Mouse (Mus musculus): ENCODE results near the gene Eif2b2. TPM values are rescaled to one million over a fixed set of nuclear protein-coding genes. Genes with fewer than 3 reads are reported as not detected.

Eif2b2 gene
- polyA plus RNA-seq, 1 experiment from 2014 or later: 78.7 TPM

- Histone ChIP-seq H3K4me3 (replicated peaks; ENCODE audit: low read depth, low read length) (no peak overlapping the region), H3K4me2 (ENCODE audit: low read length) (no peak overlapping the region), H3K9ac (replicated peaks; ENCODE audit: low read length) (no peak overlapping the region), H3K4me1 (ENCODE audit: control insufficient read depth, insufficient read depth, low read length) (no peaks in the 10 kb centered on the region), H3K36me3 (ENCODE audit: control insufficient read depth, insufficient read depth, low read length) (peaks cover 4% of the 10 kb centered on the region; the same call in 1 of the 2 replicates), H3K27ac (replicated peaks; ENCODE audit: low read depth, low read length) (no peak overlapping the region), H3K27me3 (ENCODE audit: control insufficient read depth, insufficient read depth, low read length) (no peaks in the 10 kb centered on the region), H3K9me3 (ENCODE audit: control insufficient read depth, low read length) (no peaks in the 10 kb centered on the region)
- DNase-seq (no peak), ATAC-seq (ENCODE audit: low FRiP score, low TSS enrichment) (no peak)
- 81% methylated on average over 7 of the region's 7 CpGs for WGBS
Observed at GRCm38 (mm10) chr12:85256074-85256751, 36.9 kb downstream of the Eif2b2 start.

GRCm38 (mm10) chr12:85257008-85257639, 37.8 kb downstream of the Eif2b2 start:
- ATAC-seq (ENCODE audit: low FRiP score, low TSS enrichment) (no peak), DNase-seq (no peak)
- peaks cover 4% of the 10 kb centered on the region; the same call in 1 of the 2 replicates for H3K36me3 ChIP-seq (ENCODE audit: control insufficient read depth, insufficient read depth, low read length)
- H3K27ac ChIP-seq (replicated peaks; ENCODE audit: low read depth, low read length): no peak overlapping the region
- no peak overlapping the region for H3K4me3 ChIP-seq (replicated peaks; ENCODE audit: low read depth, low read length)
- 92% methylated on average over 7 of the region's 7 CpGs for WGBS
- no peak overlapping the region for H3K4me2 ChIP-seq (ENCODE audit: low read length)
- H3K9me3 ChIP-seq (ENCODE audit: control insufficient read depth, low read length): no peaks in the 10 kb centered on the region
- no peak overlapping the region for H3K9ac ChIP-seq (replicated peaks; ENCODE audit: low read length)
- H3K27me3 ChIP-seq (ENCODE audit: control insufficient read depth, insufficient read depth, low read length): no peaks in the 10 kb centered on the region
- H3K4me1 ChIP-seq (ENCODE audit: control insufficient read depth, insufficient read depth, low read length): no peaks in the 10 kb centered on the region

- Histone ChIP-seq H3K36me3 (ENCODE audit: control insufficient read depth, insufficient read depth, low read length) (peaks cover 4% of the 10 kb centered on the region; the same call in 1 of the 2 replicates), H3K27ac (replicated peaks; ENCODE audit: low read depth, low read length) (no peak overlapping the region), H3K9me3 (ENCODE audit: control insufficient read depth, low read length) (0 out of 2 replicates have a peak, but pooled peaks cover 1% of the 10 kb centered on the region), H3K4me3 (replicated peaks; ENCODE audit: low read depth, low read length) (no peak overlapping the region), H3K4me2 (ENCODE audit: low read length) (no peak overlapping the region), H3K4me1 (ENCODE audit: control insufficient read depth, insufficient read depth, low read length) (no peaks in the 10 kb centered on the region), H3K9ac (replicated peaks; ENCODE audit: low read length) (no peak overlapping the region), H3K27me3 (ENCODE audit: control insufficient read depth, insufficient read depth, low read length) (no peaks in the 10 kb centered on the region)
- 55% methylated on average over 10 of the region's 10 CpGs for WGBS
- DNase-seq (peak; percentile 52), ATAC-seq (ENCODE audit: low FRiP score, low TSS enrichment) (no peak)
Observed at GRCm38 (mm10) chr12:85262489-85262888, 43.2 kb downstream of the Eif2b2 start.

- DNase-seq (no peak), ATAC-seq (ENCODE audit: low FRiP score, low TSS enrichment) (no peak)
- 88% methylated on average over 5 of the region's 5 CpGs for WGBS
- H3K27ac ChIP-seq (replicated peaks; ENCODE audit: low read depth, low read length): no peak overlapping the region
- H3K27me3 ChIP-seq (ENCODE audit: control insufficient read depth, insufficient read depth, low read length): no peaks in the 10 kb centered on the region
- peaks cover 4% of the 10 kb centered on the region; the same call in 1 of the 2 replicates for H3K36me3 ChIP-seq (ENCODE audit: control insufficient read depth, insufficient read depth, low read length)
- no peaks in the 10 kb centered on the region for H3K4me1 ChIP-seq (ENCODE audit: control insufficient read depth, insufficient read depth, low read length)
- H3K9ac ChIP-seq (replicated peaks; ENCODE audit: low read length): no peak overlapping the region
- no peak overlapping the region for H3K4me2 ChIP-seq (ENCODE audit: low read length)
- no peak overlapping the region for H3K4me3 ChIP-seq (replicated peaks; ENCODE audit: low read depth, low read length)
- H3K9me3 ChIP-seq (ENCODE audit: control insufficient read depth, low read length): 0 out of 2 replicates have a peak, but pooled peaks cover 6% of the 10 kb centered on the region
Observed at GRCm38 (mm10) chr12:85263190-85263589, 43.9 kb downstream of the Eif2b2 start.

- peak; percentile 1 for DNase-seq
- H3K9ac ChIP-seq (replicated peaks; ENCODE audit: low read length): no peak overlapping the region
- H3K4me3 ChIP-seq (replicated peaks; ENCODE audit: low read depth, low read length): no peak overlapping the region
- H3K27ac ChIP-seq (replicated peaks; ENCODE audit: low read depth, low read length): no peak overlapping the region
- H3K9me3 ChIP-seq (ENCODE audit: control insufficient read depth, low read length): 0 out of 2 replicates have a peak, but pooled peaks cover 7% of the 10 kb centered on the region
- no peaks in the 10 kb centered on the region for H3K36me3 ChIP-seq (ENCODE audit: control insufficient read depth, insufficient read depth, low read length)
- no peaks in the 10 kb centered on the region for H3K4me1 ChIP-seq (ENCODE audit: control insufficient read depth, insufficient read depth, low read length)
- no peaks in the 10 kb centered on the region for H3K27me3 ChIP-seq (ENCODE audit: control insufficient read depth, insufficient read depth, low read length)
- H3K4me2 ChIP-seq (ENCODE audit: low read length): no peak overlapping the region
- 95% methylated on average over 8 of the region's 8 CpGs for WGBS
- ATAC-seq (ENCODE audit: low FRiP score, low TSS enrichment): no peak
Observed at GRCm38 (mm10) chr12:85264531-85264930, 45.2 kb downstream of the Eif2b2 start.

GRCm38 (mm10) chr12:85264940-85265339, 45.7 kb downstream of the Eif2b2 start:
- no peak overlapping the region for H3K27ac ChIP-seq (replicated peaks; ENCODE audit: low read depth, low read length)
- no peaks in the 10 kb centered on the region for H3K36me3 ChIP-seq (ENCODE audit: control insufficient read depth, insufficient read depth, low read length)
- ATAC-seq (ENCODE audit: low FRiP score, low TSS enrichment) (no peak), DNase-seq (no peak)
- H3K27me3 ChIP-seq (ENCODE audit: control insufficient read depth, insufficient read depth, low read length): no peaks in the 10 kb centered on the region
- no peak overlapping the region for H3K4me3 ChIP-seq (replicated peaks; ENCODE audit: low read depth, low read length)
- 0 out of 2 replicates have a peak, but pooled peaks cover 7% of the 10 kb centered on the region for H3K9me3 ChIP-seq (ENCODE audit: control insufficient read depth, low read length)
- 78% methylated on average over 7 of the region's 7 CpGs for WGBS
- H3K4me1 ChIP-seq (ENCODE audit: control insufficient read depth, insufficient read depth, low read length): no peaks in the 10 kb centered on the region
- no peak overlapping the region for H3K9ac ChIP-seq (replicated peaks; ENCODE audit: low read length)
- H3K4me2 ChIP-seq (ENCODE audit: low read length): no peak overlapping the region

- H3K9ac ChIP-seq (replicated peaks; ENCODE audit: low read length): no peak overlapping the region
- H3K27ac ChIP-seq (replicated peaks; ENCODE audit: low read depth, low read length): no peak overlapping the region
- ATAC-seq (ENCODE audit: low FRiP score, low TSS enrichment) (no peak), DNase-seq (no peak)
- no peak overlapping the region for H3K4me3 ChIP-seq (replicated peaks; ENCODE audit: low read depth, low read length)
- no peaks in the 10 kb centered on the region for H3K27me3 ChIP-seq (ENCODE audit: control insufficient read depth, insufficient read depth, low read length)
- H3K4me2 ChIP-seq (ENCODE audit: low read length): no peak overlapping the region
- 94% methylated on average over 3 of the region's 3 CpGs for WGBS
- H3K36me3 ChIP-seq (ENCODE audit: control insufficient read depth, insufficient read depth, low read length): no peaks in the 10 kb centered on the region
- no peaks in the 10 kb centered on the region for H3K4me1 ChIP-seq (ENCODE audit: control insufficient read depth, insufficient read depth, low read length)
- H3K9me3 ChIP-seq (ENCODE audit: control insufficient read depth, low read length): 0 out of 2 replicates have a peak, but pooled peaks cover 7% of the 10 kb centered on the region
Observed at GRCm38 (mm10) chr12:85266248-85266647, 47.0 kb downstream of the Eif2b2 start.

- DNase-seq (no peak), ATAC-seq (ENCODE audit: low FRiP score, low TSS enrichment) (peak; percentile 31; the same call in 1 of the 2 replicates)
- Histone ChIP-seq H3K9ac (replicated peaks; ENCODE audit: low read length) (peak overlapping the region; percentile 72), H3K9me3 (ENCODE audit: control insufficient read depth, low read length) (0 out of 2 replicates have a peak, but pooled peaks cover 7% of the 10 kb centered on the region), H3K4me1 (ENCODE audit: control insufficient read depth, insufficient read depth, low read length) (no peaks in the 10 kb centered on the region), H3K36me3 (ENCODE audit: control insufficient read depth, insufficient read depth, low read length) (no peaks in the 10 kb centered on the region), H3K27ac (replicated peaks; ENCODE audit: low read depth, low read length) (peak overlapping the region; percentile 88), H3K4me2 (ENCODE audit: low read length) (peak overlapping the region; percentile 65), H3K4me3 (replicated peaks; ENCODE audit: low read depth, low read length) (peak overlapping the region; percentile 53), H3K27me3 (ENCODE audit: control insufficient read depth, insufficient read depth, low read length) (no peaks in the 10 kb centered on the region)
- 61% methylated on average over 3 of the region's 3 CpGs for WGBS
Observed at GRCm38 (mm10) chr12:85269821-85270220, 50.5 kb downstream of the Eif2b2 start.

Measured in midbrain, embryonic 14.5 days (tissue).